Comparison of ENCODE assay signal across 7 mouse cellular contexts in genomic region chr15:6709618-6710017, GRCm38 (mm10). TPM values are rescaled to one million over a fixed set of nuclear protein-coding genes. Genes with fewer than 3 reads are reported as not detected.
DNase-seq lines count a peak whose midpoint lies in the region; ATAC-seq and TF ChIP-seq lines count a peak whose summit lies in the region.

No protein-coding gene starts in this region.

- no peak for ATAC-seq in lung, postnatal 0 days
- no peak for ATAC-seq in forebrain, embryonic 12.5 days (ENCODE audit: low FRiP score)
- ATAC-seq in limb, embryonic 15.5 days (ENCODE audit: insufficient number of reproducible peaks, low FRiP score, low TSS enrichment, low read depth) = no peak
- no peak for ATAC-seq in stomach, embryonic 15.5 days (ENCODE audit: insufficient read depth, low FRiP score, low read depth)
- no peak for ATAC-seq in inflammation-experienced regulatory T-cells, adult 6 months

- TF ChIP-seq EP300 in lung, postnatal 0 days (IDR thresholded peaks at IDR 0.05) = no peak

- H3K4me2 ChIP-seq in lung, postnatal 0 days (replicated peaks; ENCODE audit: low read depth, low read length) = peak overlapping the region; percentile 91
- H3K4me2 ChIP-seq in forebrain, embryonic 12.5 days = peak overlapping the region; percentile 89
- H3K4me2 ChIP-seq in limb, embryonic 15.5 days = peak overlapping the region; percentile 87
- peak overlapping the region; percentile 79 for H3K4me2 ChIP-seq in stomach, embryonic 15.5 days

- peak overlapping the region; percentile 100 for H3K4me3 ChIP-seq in lung, postnatal 0 days (ENCODE audit: low read depth, low read length)
- H3K4me3 ChIP-seq in forebrain, embryonic 12.5 days (replicated peaks) = peak overlapping the region; percentile 91
- H3K4me3 ChIP-seq in limb, embryonic 15.5 days = peak overlapping the region; percentile 90
- peak overlapping the region; percentile 81 for H3K4me3 ChIP-seq in stomach, embryonic 15.5 days (replicated peaks)

- DNase-seq in lung, postnatal 0 days (ENCODE audit: low spot score) = no peak
- DNase-seq in lung, postnatal 25 days (ENCODE audit: low spot score) = no peak
- DNase-seq in thymus, postnatal 4 days = no peak

- H3K27ac ChIP-seq in lung, postnatal 0 days (ENCODE audit: low read length) = 0 out of 2 replicates have a peak overlapping the region, but pooled peaks have one; percentile 98
- no peak overlapping the region for H3K27ac ChIP-seq in forebrain, embryonic 12.5 days
- no peak overlapping the region for H3K27ac ChIP-seq in limb, embryonic 15.5 days
- no peak overlapping the region for H3K27ac ChIP-seq in stomach, embryonic 15.5 days

- WGBS in lung, postnatal 0 days = 21% methylated on average over 8 of the region's 8 CpGs
- WGBS in forebrain, embryonic 12.5 days = 19% methylated on average over 8 of the region's 8 CpGs
- 17% methylated on average over 8 of the region's 8 CpGs for WGBS in limb, embryonic 15.5 days
- 21% methylated on average over 8 of the region's 8 CpGs for WGBS in stomach, embryonic 15.5 days

- H3K36me3 ChIP-seq in lung, postnatal 0 days (ENCODE audit: insufficient read depth, low read length) = no peaks in the 10 kb centered on the region
- H3K36me3 ChIP-seq in forebrain, embryonic 12.5 days (replicated peaks) = no peaks in the 10 kb centered on the region
- no peaks in the 10 kb centered on the region for H3K36me3 ChIP-seq in limb, embryonic 15.5 days
- no peaks in the 10 kb centered on the region for H3K36me3 ChIP-seq in stomach, embryonic 15.5 days

- peaks cover 11% of the 10 kb centered on the region; the same call in 1 of the 2 replicates for H3K4me1 ChIP-seq in lung, postnatal 0 days (ENCODE audit: insufficient read depth, low read depth, low read length)
- peaks cover 35% of the 10 kb centered on the region for H3K4me1 ChIP-seq in forebrain, embryonic 12.5 days
- peaks cover 17% of the 10 kb centered on the region; the same call in 1 of the 2 replicates for H3K4me1 ChIP-seq in limb, embryonic 15.5 days
- peaks cover 22% of the 10 kb centered on the region; the same call in 1 of the 2 replicates for H3K4me1 ChIP-seq in stomach, embryonic 15.5 days

- H3K27me3 ChIP-seq in lung, postnatal 0 days (replicated peaks; ENCODE audit: insufficient read depth, low read length) = no peaks in the 10 kb centered on the region; the same call in 1 of the 2 replicates
- H3K27me3 ChIP-seq in forebrain, embryonic 12.5 days = no peaks in the 10 kb centered on the region
- peaks cover 11% of the 10 kb centered on the region; the same call in 1 of the 2 replicates for H3K27me3 ChIP-seq in limb, embryonic 15.5 days
- H3K27me3 ChIP-seq in stomach, embryonic 15.5 days (replicated peaks) = no peaks in the 10 kb centered on the region

- no peaks in the 10 kb centered on the region for H3K9me3 ChIP-seq in lung, postnatal 0 days (ENCODE audit: low read length)
- no peaks in the 10 kb centered on the region for H3K9me3 ChIP-seq in forebrain, embryonic 12.5 days
- no peaks in the 10 kb centered on the region for H3K9me3 ChIP-seq in limb, embryonic 15.5 days
- H3K9me3 ChIP-seq in stomach, embryonic 15.5 days = no peaks in the 10 kb centered on the region

- no peak for TF ChIP-seq CTCF in lung, postnatal 0 days (IDR thresholded peaks at IDR 0.05)

- peak overlapping the region; percentile 99 for H3K9ac ChIP-seq in lung, postnatal 0 days (replicated peaks; ENCODE audit: low read depth)
- H3K9ac ChIP-seq in forebrain, embryonic 12.5 days = peak overlapping the region; percentile 89
- H3K9ac ChIP-seq in limb, embryonic 15.5 days = peak overlapping the region; percentile 87; the same call in 1 of the 2 replicates
- peak overlapping the region; percentile 95; the same call in 1 of the 2 replicates for H3K9ac ChIP-seq in stomach, embryonic 15.5 days

RNA-seq across cellular contexts. Expression of gene Rictor, which starts 1.4 kb away (rescaled TPM):
- polyA plus RNA-seq in lung, postnatal 0 days (2015; fragmentation: Nextera tagmentation; extraction: Ambion mirVana) = 35.5 and 43.7 TPM in 2 replicates
- polyA plus RNA-seq in forebrain, embryonic 12.5 days (2016; fragmentation: Nextera tagmentation; extraction: Ambion mirVana) = 50.4 and 54.3 TPM in 2 replicates
- 40.6 and 43.4 TPM in 2 replicates for polyA plus RNA-seq in limb, embryonic 15.5 days (2015; fragmentation: Nextera tagmentation; extraction: Ambion mirVana)
- 35.9 and 38.9 TPM in 2 replicates for polyA plus RNA-seq in stomach, embryonic 15.5 days (2015; fragmentation: Nextera tagmentation; extraction: Ambion mirVana)
- polyA plus RNA-seq in inflammation-experienced regulatory T-cells, adult 6 months (2017; shearing (Covaris generic)) = 10 to 100 TPM; 20.5 to 30.7 (median 28.6) TPM
